In genomic region chr1:176697091-176697490, GRCm38 (mm10) we compare ENCODE assay signal across 8 mouse cellular contexts.
A peak's percentile ranks its signal among the peaks of the same experiment; 100 is the strongest.
DNase-seq lines count a peak whose midpoint lies in the region; ATAC-seq and TF ChIP-seq lines count a peak whose summit lies in the region.

No protein-coding gene starts in this region.

- ATAC-seq in forebrain, embryonic 14.5 days = no peak
- ATAC-seq in forebrain, embryonic 15.5 days (replicated peaks) = no peak
- no peak for ATAC-seq in lung, postnatal 0 days
- ATAC-seq in cerebellum, adult (ENCODE audit: insufficient number of reproducible peaks, low FRiP score, low TSS enrichment) = no peak
- ATAC-seq in inflammation-experienced regulatory T-cells, adult 6 months = no peak

- H3K9ac ChIP-seq in forebrain, embryonic 14.5 days (ENCODE audit: low read length) = no peak overlapping the region
- H3K9ac ChIP-seq in forebrain, embryonic 15.5 days (replicated peaks) = no peak overlapping the region
- no peak overlapping the region for H3K9ac ChIP-seq in lung, postnatal 0 days (replicated peaks; ENCODE audit: low read depth)

- H3K27ac ChIP-seq in forebrain, embryonic 14.5 days (ENCODE audit: low read depth, low read length) = no peak overlapping the region
- no peak overlapping the region for H3K27ac ChIP-seq in forebrain, embryonic 15.5 days (replicated peaks)
- no peak overlapping the region for H3K27ac ChIP-seq in heart, embryonic 10.5 days
- no peak overlapping the region for H3K27ac ChIP-seq in lung, postnatal 0 days (ENCODE audit: low read length)

- H3K36me3 ChIP-seq in forebrain, embryonic 14.5 days (ENCODE audit: control insufficient read depth, insufficient read depth, low read length) = no peaks in the 10 kb centered on the region
- no peaks in the 10 kb centered on the region for H3K36me3 ChIP-seq in forebrain, embryonic 15.5 days
- no peaks in the 10 kb centered on the region for H3K36me3 ChIP-seq in heart, embryonic 10.5 days
- no peaks in the 10 kb centered on the region for H3K36me3 ChIP-seq in lung, postnatal 0 days (ENCODE audit: insufficient read depth, low read length)

- no peak for TF ChIP-seq EP300 in lung, postnatal 0 days (IDR thresholded peaks at IDR 0.05)

- no peaks in the 10 kb centered on the region for H3K9me3 ChIP-seq in forebrain, embryonic 14.5 days (replicated peaks; ENCODE audit: control insufficient read depth, low read length)
- H3K9me3 ChIP-seq in forebrain, embryonic 15.5 days = no peaks in the 10 kb centered on the region
- no peaks in the 10 kb centered on the region for H3K9me3 ChIP-seq in heart, embryonic 10.5 days
- H3K9me3 ChIP-seq in lung, postnatal 0 days (ENCODE audit: low read length) = no peaks in the 10 kb centered on the region

- 19% methylated on average over 7 of the region's 7 CpGs for whole genome bisulfite sequencing in forebrain, embryonic 14.5 days
- WGBS in forebrain, embryonic 15.5 days = 18% methylated on average over 7 of the region's 7 CpGs
- WGBS in heart, embryonic 10.5 days = 13% methylated on average over 7 of the region's 7 CpGs
- WGBS in lung, postnatal 0 days = 14% methylated on average over 7 of the region's 7 CpGs

- DNase-seq in forebrain, embryonic 14.5 days (ENCODE audit: low spot score) = peak; percentile 41
- peak; percentile 11 for DNase-seq in thymus, postnatal 25 days
- no peak for DNase-seq in thymus, adult 18-20 months
- DNase-seq in heart, embryonic 10.5 days (ENCODE audit: low spot score) = peak; percentile 83
- peak; percentile 66 for DNase-seq in lung, postnatal 0 days (ENCODE audit: low spot score)

- H3K4me1 ChIP-seq in forebrain, embryonic 14.5 days (ENCODE audit: control insufficient read depth, insufficient read depth, low read length) = no peaks in the 10 kb centered on the region
- H3K4me1 ChIP-seq in forebrain, embryonic 15.5 days = no peaks in the 10 kb centered on the region
- H3K4me1 ChIP-seq in heart, embryonic 10.5 days = no peaks in the 10 kb centered on the region
- no peaks in the 10 kb centered on the region for H3K4me1 ChIP-seq in lung, postnatal 0 days (ENCODE audit: insufficient read depth, low read depth, low read length)

- TF ChIP-seq CTCF in lung, postnatal 0 days (IDR thresholded peaks at IDR 0.05) = no peak

- no peak overlapping the region for H3K4me2 ChIP-seq in forebrain, embryonic 14.5 days (ENCODE audit: low read length)
- no peak overlapping the region for H3K4me2 ChIP-seq in forebrain, embryonic 15.5 days (replicated peaks)
- H3K4me2 ChIP-seq in lung, postnatal 0 days (replicated peaks; ENCODE audit: low read depth, low read length) = no peak overlapping the region

- no peaks in the 10 kb centered on the region for H3K27me3 ChIP-seq in forebrain, embryonic 14.5 days (replicated peaks; ENCODE audit: control insufficient read depth, insufficient read depth, low read length)
- no peaks in the 10 kb centered on the region for H3K27me3 ChIP-seq in forebrain, embryonic 15.5 days
- H3K27me3 ChIP-seq in heart, embryonic 10.5 days (ENCODE audit: insufficient read depth, poor library complexity, severe bottlenecking) = no peaks in the 10 kb centered on the region
- no peaks in the 10 kb centered on the region for H3K27me3 ChIP-seq in lung, postnatal 0 days (replicated peaks; ENCODE audit: insufficient read depth, low read length)

- H3K4me3 ChIP-seq in forebrain, embryonic 14.5 days (ENCODE audit: low read depth, low read length) = no peak overlapping the region
- no peak overlapping the region for H3K4me3 ChIP-seq in forebrain, embryonic 15.5 days
- no peak overlapping the region for H3K4me3 ChIP-seq in heart, embryonic 10.5 days
- H3K4me3 ChIP-seq in lung, postnatal 0 days (ENCODE audit: low read depth, low read length) = no peak overlapping the region

Comparison
In these comparisons a context has a peak if more than half of its experiments do, and no peak if none do; other contexts are left out.
1. DNase-seq: peak in forebrain, embryonic 14.5 days (single experiment), thymus, postnatal 25 days (single experiment), heart, embryonic 10.5 days (single experiment) and lung, postnatal 0 days (single experiment); none in thymus, adult 18-20 months (0 of 2).